Mouse (Mus musculus): ENCODE data around the gene Cdk8. TPM values are rescaled to one million over a fixed set of nuclear protein-coding genes. Genes with fewer than 3 reads are reported as not detected.
A peak's percentile ranks its signal among the peaks of the same experiment; 100 is the strongest.
"Not testable (repeated sequence)": the region's sequence is repeated elsewhere in the genome, so short reads cannot be mapped to it uniquely, and the experiment has no call there.

Gene Cdk8
- total RNA-seq (2014; fragmentation: Nextera tagmentation), result 36.1 and 56.1 TPM in 2 replicates
- 43.8 and 49.3 TPM in 2 replicates for total RNA-seq (2017)

GRCm38 (mm10) chr5:146230864-146231654, at the start of gene Cdk8:
Cdk8 (plus strand) TSS chr5:146231230.
- peak; percentile 86 for ATAC-seq (replicated peaks; ENCODE audit: poor library complexity, severe bottlenecking)

GRCm38 (mm10) chr5:146185204-146185603, 45.8 kb upstream of the Cdk8 start, which contains the start of gene 1700001J03Rik:
1700001J03Rik (minus strand) TSS chr5:146185304.
- not testable (repeated sequence) for ATAC-seq (replicated peaks; ENCODE audit: poor library complexity, severe bottlenecking)

- peak; percentile 66 for ATAC-seq (replicated peaks; ENCODE audit: poor library complexity, severe bottlenecking)
These were observed 43.6 kb upstream of the Cdk8 start for GRCm38 (mm10) chr5:146187441-146187840.

- ATAC-seq (replicated peaks; ENCODE audit: poor library complexity, severe bottlenecking), result peak; percentile 44
These were observed 42.9 kb upstream of the Cdk8 start for GRCm38 (mm10) chr5:146188144-146188543.

GRCm38 (mm10) chr5:146188712-146189111, 42.3 kb upstream of the Cdk8 start:
- no peak for ATAC-seq (replicated peaks; ENCODE audit: poor library complexity, severe bottlenecking)

GRCm38 (mm10) chr5:146190093-146190492, 40.9 kb upstream of the Cdk8 start:
- no peak for ATAC-seq (replicated peaks; ENCODE audit: poor library complexity, severe bottlenecking)

GRCm38 (mm10) chr5:146190501-146191269, 40.3 kb upstream of the Cdk8 start:
- no peak for ATAC-seq (replicated peaks; ENCODE audit: poor library complexity, severe bottlenecking)

- no peak for ATAC-seq (replicated peaks; ENCODE audit: poor library complexity, severe bottlenecking)
These were observed 37.7 kb upstream of the Cdk8 start for GRCm38 (mm10) chr5:146193360-146193759.

GRCm38 (mm10) chr5:146199073-146199472, 32.0 kb upstream of the Cdk8 start:
- ATAC-seq (replicated peaks; ENCODE audit: poor library complexity, severe bottlenecking), result no peak

GRCm38 (mm10) chr5:146199540-146199939, 31.5 kb upstream of the Cdk8 start:
- ATAC-seq (replicated peaks; ENCODE audit: poor library complexity, severe bottlenecking), result peak; percentile 75

GRCm38 (mm10) chr5:146200580-146200979, 30.4 kb upstream of the Cdk8 start:
- no peak for ATAC-seq (replicated peaks; ENCODE audit: poor library complexity, severe bottlenecking)

GRCm38 (mm10) chr5:146203921-146204320, 27.1 kb upstream of the Cdk8 start:
- ATAC-seq (replicated peaks; ENCODE audit: poor library complexity, severe bottlenecking), result peak; percentile 80

GRCm38 (mm10) chr5:146205537-146205936, 25.5 kb upstream of the Cdk8 start:
- no peak for ATAC-seq (replicated peaks; ENCODE audit: poor library complexity, severe bottlenecking)

GRCm38 (mm10) chr5:146220501-146220878, 10.5 kb upstream of the Cdk8 start:
- ATAC-seq (replicated peaks; ENCODE audit: poor library complexity, severe bottlenecking), result peak; percentile 59

- peak; percentile 95 for ATAC-seq (replicated peaks; ENCODE audit: poor library complexity, severe bottlenecking)
These were observed 9.9 kb upstream of the Cdk8 start, which contains the start of gene Rnf6 for GRCm38 (mm10) chr5:146220879-146221714. Rnf6 (minus strand) TSS chr5:146221555.

GRCm38 (mm10) chr5:146221722-146222121, 9.3 kb upstream of the Cdk8 start:
- ATAC-seq (replicated peaks; ENCODE audit: poor library complexity, severe bottlenecking), result no peak

GRCm38 (mm10) chr5:146223786-146224185, 7.2 kb upstream of the Cdk8 start:
- ATAC-seq (replicated peaks; ENCODE audit: poor library complexity, severe bottlenecking), result no peak

GRCm38 (mm10) chr5:146227496-146227895, 3.5 kb upstream of the Cdk8 start:
- no peak for ATAC-seq (replicated peaks; ENCODE audit: poor library complexity, severe bottlenecking)

- no peak for ATAC-seq (replicated peaks; ENCODE audit: poor library complexity, severe bottlenecking)
These were observed 970 bp upstream of the Cdk8 start for GRCm38 (mm10) chr5:146229869-146230650.

- peak; percentile 45 for ATAC-seq (replicated peaks; ENCODE audit: poor library complexity, severe bottlenecking)
These were observed 596 bp downstream of the Cdk8 start for GRCm38 (mm10) chr5:146231655-146231996.

All from granulocyte monocyte progenitor cell, adult 5-6 weeks (primary cell).